Mouse (Mus musculus) forebrain, embryonic 16.5 days (tissue): ENCODE results near the gene Fam208b. TPM values are rescaled to one million over a fixed set of nuclear protein-coding genes. Genes with fewer than 3 reads are reported as not detected.
"Not testable (repeated sequence)": the region's sequence is repeated elsewhere in the genome, so short reads cannot be mapped to it uniquely, and the experiment has no call there.

Experiments
- ATAC-seq: fragments of 200-750 bp; cut with Nextera tagmentation; 2 replicates; pipeline ENCODE4 v1.8.0; 2017; ENCODE audit warnings: mild to moderate bottlenecking, moderate library complexity
- H3K27ac ChIP-seq: fragments of 300-500 bp; sonication (generic); 2 replicates; pipeline ENCODE4 v1.5.1; 2014; ENCODE audit warnings: low read length, control low read depth
- H3K27me3 ChIP-seq: fragments of 300-500 bp; sonication (generic); replicated peaks from 2 replicates; pipeline ENCODE4 v1.6.1; 2014; ENCODE audit warnings: low read length; ENCODE audit not compliant: control insufficient read depth, insufficient read depth
- H3K36me3 ChIP-seq: fragments of 300-500 bp; sonication (generic); 2 replicates; pipeline ENCODE4 v1.6.1; 2014; ENCODE audit not compliant: control insufficient read depth, insufficient read depth
- H3K4me1 ChIP-seq: fragments of 300-500 bp; sonication (generic); replicated peaks from 2 replicates; pipeline ENCODE4 v1.6.1; 2014; ENCODE audit warnings: low read length; ENCODE audit not compliant: control insufficient read depth, insufficient read depth
- H3K4me2 ChIP-seq: fragments of 300-500 bp; sonication (generic); 2 replicates; pipeline ENCODE4 v1.6.1; 2014; ENCODE audit warnings: mild to moderate bottlenecking, low read length, control low read depth
- H3K4me3 ChIP-seq: fragments of 300-500 bp; sonication (generic); replicated peaks from 2 replicates; pipeline ENCODE4 v1.5.1; 2014; ENCODE audit warnings: mild to moderate bottlenecking, low read length, control low read depth
- H3K9ac ChIP-seq: fragments of 300-500 bp; sonication (generic); replicated peaks from 2 replicates; pipeline ENCODE4 v1.6.1; 2014; ENCODE audit warnings: low read depth, low read length, control low read depth
- H3K9me3 ChIP-seq: fragments of 300-500 bp; sonication (generic); 2 replicates; pipeline ENCODE4 v1.6.1; 2016; ENCODE audit warnings: low read length; ENCODE audit not compliant: control insufficient read depth
- WGBS: fragments of 180-500 bp; shearing (Covaris S2); extraction: QIAGEN DNeasy Blood & Tissue Kit; methylation state at CpG from one replicate; pipeline ENCODE4 v1.1.7; 2014; 5-methylcytosine and 5-hydroxymethylcytosine counted together
- polyA plus RNA-seq: library from polyadenylated mRNA; unstranded; fragments of >200 nt; fragmentation: Nextera tagmentation; extraction: Ambion mirVana; gene quantifications from 2 replicates; pipeline ENCODE4 v1.2.1, GENCODE M21; 2015

Gene Fam208b
- polyA plus RNA-seq, 1 experiment from 2014 or later: 20.0 TPM

DNA sequence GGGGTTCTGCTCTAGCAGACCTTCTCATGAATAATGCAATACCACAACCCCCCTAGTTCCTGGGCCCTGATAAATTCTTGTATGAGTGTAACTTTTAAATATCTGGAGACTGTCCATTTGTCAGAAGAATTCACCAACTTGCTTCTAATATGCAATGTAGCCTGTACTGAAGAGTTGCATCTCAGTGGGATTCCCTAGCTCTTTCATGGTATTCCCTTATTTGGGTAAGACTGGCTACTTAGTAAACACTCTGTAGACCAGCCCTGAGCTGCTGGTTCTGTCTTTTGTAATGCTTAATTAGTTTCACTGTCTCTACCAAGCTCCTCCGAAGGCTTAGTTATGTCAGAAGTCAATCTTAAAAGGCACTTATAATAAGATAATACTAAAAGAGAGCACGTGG lies 79.7 kb downstream of the Fam208b start:
- H3K4me1 ChIP-seq, H3K9me3 ChIP-seq, H3K27me3 ChIP-seq, H3K36me3 ChIP-seq, H3K9ac ChIP-seq, H3K4me2 ChIP-seq, H3K27ac ChIP-seq, H3K4me3 ChIP-seq, ATAC-seq: not testable (repeated sequence)
- 57% methylated on average over 2 of the region's 2 CpGs for WGBS

DNA sequence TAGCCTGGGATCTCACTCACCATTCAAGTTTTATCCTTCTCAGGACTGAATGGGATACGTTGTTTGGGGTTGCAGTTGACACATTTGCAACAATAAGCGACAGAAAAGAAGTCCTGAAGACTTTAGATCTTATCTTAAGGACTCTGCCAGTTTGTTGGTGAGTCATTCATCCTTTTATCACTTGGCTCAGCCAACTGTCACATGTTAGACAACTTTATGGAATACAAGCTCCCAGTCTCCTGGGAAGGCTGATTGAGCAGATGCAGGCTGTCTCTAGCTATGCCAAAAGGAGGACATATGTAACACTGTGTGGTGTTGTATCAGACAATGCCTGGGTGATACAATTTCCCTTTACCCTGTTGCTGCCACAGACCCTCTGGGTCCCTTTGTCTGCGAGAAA lies 80.5 kb downstream of the Fam208b start:
- WGBS: 55% methylated on average over 3 of the region's 3 CpGs
- no peak for ATAC-seq
- Histone ChIP-seq H3K27ac (no peak overlapping the region), H3K36me3 (no peaks in the 10 kb centered on the region), H3K4me2 (no peak overlapping the region), H3K4me1 (no peaks in the 10 kb centered on the region), H3K27me3 (no peaks in the 10 kb centered on the region), H3K9me3 (no peaks in the 10 kb centered on the region), H3K9ac (no peak overlapping the region), H3K4me3 (no peak overlapping the region)

DNA sequence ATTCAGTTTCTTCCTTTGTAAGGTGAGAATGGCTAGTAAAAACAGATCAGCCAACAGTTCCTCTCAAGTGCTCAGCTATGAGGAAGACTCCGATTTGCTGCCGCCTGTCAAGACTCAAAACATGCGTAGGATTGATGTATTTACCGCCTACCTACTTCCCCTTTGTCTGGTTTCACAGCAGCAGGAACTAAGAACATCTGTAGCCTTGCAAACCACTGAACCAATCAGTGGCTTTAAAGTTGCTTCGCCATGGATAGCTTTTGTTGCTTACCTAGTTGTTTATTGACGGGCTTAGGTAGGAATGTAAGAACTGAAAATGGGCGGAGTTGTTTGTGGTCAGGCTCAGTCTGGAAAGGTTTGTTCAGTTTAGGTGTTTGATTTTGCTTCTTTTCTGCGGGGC lies 84.6 kb downstream of the Fam208b start:
- Histone ChIP-seq H3K9ac (no peak overlapping the region), H3K9me3 (no peaks in the 10 kb centered on the region), H3K27ac (no peak overlapping the region), H3K36me3 (no peaks in the 10 kb centered on the region), H3K4me1 (no peaks in the 10 kb centered on the region; the same call in 1 of the 2 replicates), H3K4me2 (no peak overlapping the region), H3K4me3 (no peak overlapping the region), H3K27me3 (no peaks in the 10 kb centered on the region)
- WGBS: 83% methylated on average over 8 of the region's 8 CpGs
- ATAC-seq: no peak

DNA sequence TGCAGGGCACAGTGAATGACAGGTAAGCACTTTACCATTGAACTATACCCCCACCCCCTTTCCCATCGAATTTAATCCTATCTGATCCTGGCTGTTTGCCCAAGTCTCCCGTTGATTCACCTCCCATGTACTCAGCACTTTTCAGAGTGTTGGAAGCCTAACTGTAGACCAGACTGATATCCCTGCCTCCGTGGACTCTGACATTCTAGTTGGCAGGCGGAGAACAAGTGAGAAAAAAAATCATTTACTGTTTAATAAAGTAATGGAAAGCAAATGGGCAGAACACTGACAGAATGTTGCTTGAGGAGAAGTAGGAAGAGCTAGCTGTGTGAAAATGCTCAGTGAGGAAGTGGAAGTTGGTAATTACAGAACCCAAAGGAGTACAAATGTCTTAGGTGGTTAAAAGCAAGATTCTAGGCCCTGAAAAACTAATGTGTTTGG lies 85.3 kb downstream of the Fam208b start:
- ATAC-seq: no peak
- H3K4me1 ChIP-seq: no peaks in the 10 kb centered on the region; the same call in 1 of the 2 replicates

DNA sequence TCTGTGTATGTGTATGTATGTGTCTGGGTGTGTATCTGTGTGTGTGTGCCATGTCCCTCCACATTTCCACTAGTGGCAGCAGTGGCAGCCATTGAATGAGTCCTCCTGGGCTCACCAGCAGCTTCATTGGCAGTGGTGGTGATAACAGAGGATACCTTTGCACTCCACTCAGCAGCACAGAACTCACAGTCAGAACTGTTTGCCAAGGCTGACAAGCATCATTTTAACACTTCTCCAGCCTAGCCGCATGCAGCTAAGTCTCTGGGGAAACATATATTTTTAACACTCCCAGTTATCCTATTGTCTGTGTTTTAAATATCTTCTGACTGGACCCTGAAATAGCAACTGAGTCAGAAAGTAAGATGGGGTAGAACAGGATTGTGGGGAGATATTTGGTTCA lies 87.0 kb downstream of the Fam208b start:
- no peak overlapping the region for H3K9ac ChIP-seq
- no peaks in the 10 kb centered on the region for H3K36me3 ChIP-seq
- H3K4me1 ChIP-seq: no peaks in the 10 kb centered on the region; the same call in 1 of the 2 replicates
- 0 out of 2 replicates have a peak, but pooled peaks have one; percentile 23 for ATAC-seq
- no peaks in the 10 kb centered on the region for H3K27me3 ChIP-seq
- H3K4me2 ChIP-seq: no peak overlapping the region
- no peaks in the 10 kb centered on the region for H3K9me3 ChIP-seq
- H3K4me3 ChIP-seq: no peak overlapping the region
- WGBS: 86% methylated on average over 1 of the region's 1 CpGs
- H3K27ac ChIP-seq: no peak overlapping the region

More for the DNA sequence above, 85.3 kb downstream of the Fam208b start:
- H3K4me2 ChIP-seq: no peak overlapping the region
- H3K9me3 ChIP-seq: no peaks in the 10 kb centered on the region
- H3K27me3 ChIP-seq: no peaks in the 10 kb centered on the region
- H3K36me3 ChIP-seq: no peaks in the 10 kb centered on the region
- H3K27ac ChIP-seq: no peak overlapping the region
- no peak overlapping the region for H3K9ac ChIP-seq
- 35% methylated on average over 4 of the region's 4 CpGs for WGBS
- H3K4me3 ChIP-seq: no peak overlapping the region

DNA sequence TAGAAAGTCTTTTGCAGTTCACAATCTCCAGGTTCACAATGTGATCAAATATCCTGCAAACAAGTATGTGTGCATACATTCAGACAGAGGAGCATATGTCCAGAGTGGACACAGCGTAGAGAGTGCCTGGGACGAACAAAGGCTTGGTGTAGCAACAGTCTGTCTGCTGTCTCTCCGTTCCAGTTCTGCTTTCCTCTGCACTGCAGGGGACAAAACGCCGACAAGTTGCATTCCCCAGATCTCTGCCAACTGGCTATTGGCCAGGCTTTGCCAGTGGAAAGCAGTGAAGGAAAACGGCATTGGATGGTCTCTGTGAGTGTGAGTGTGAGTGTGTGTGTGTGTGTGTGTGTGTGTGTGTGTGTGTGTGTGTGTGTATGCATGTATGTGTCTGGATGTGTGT lies 87.4 kb downstream of the Fam208b start:
- ATAC-seq: no peak
- Histone ChIP-seq H3K9ac (no peak overlapping the region), H3K9me3 (no peaks in the 10 kb centered on the region), H3K4me3 (no peak overlapping the region), H3K27me3 (no peaks in the 10 kb centered on the region), H3K27ac (no peak overlapping the region), H3K4me2 (no peak overlapping the region), H3K36me3 (no peaks in the 10 kb centered on the region), H3K4me1 (no peaks in the 10 kb centered on the region; the same call in 1 of the 2 replicates)
- WGBS: 35% methylated on average over 6 of the region's 6 CpGs

DNA sequence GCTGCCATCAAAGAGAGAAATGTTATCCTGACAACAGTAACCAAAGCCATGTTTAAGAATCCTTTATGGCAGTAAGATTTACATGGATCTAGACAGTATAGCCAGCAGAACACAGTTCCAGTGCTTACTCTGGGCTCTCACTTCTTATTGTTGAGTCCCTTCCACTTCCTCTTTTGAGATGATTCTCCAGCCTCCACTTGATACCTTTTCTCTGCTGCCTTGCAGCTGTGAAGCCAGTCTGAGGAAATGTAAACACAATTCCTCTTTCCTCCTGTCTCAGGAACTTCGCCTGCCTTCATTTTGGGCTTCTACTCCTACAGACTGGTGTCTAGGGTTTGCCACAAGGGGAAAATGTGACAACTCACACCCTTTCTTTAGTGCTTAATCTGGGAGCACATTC lies 90.9 kb downstream of the Fam208b start:
- ATAC-seq, H3K9ac ChIP-seq, H3K4me2 ChIP-seq, H3K27me3 ChIP-seq, H3K9me3 ChIP-seq, H3K36me3 ChIP-seq, H3K4me1 ChIP-seq, H3K4me3 ChIP-seq, H3K27ac ChIP-seq: not testable (repeated sequence)
- WGBS: 45% methylated on average over 1 of the region's 1 CpGs

DNA sequence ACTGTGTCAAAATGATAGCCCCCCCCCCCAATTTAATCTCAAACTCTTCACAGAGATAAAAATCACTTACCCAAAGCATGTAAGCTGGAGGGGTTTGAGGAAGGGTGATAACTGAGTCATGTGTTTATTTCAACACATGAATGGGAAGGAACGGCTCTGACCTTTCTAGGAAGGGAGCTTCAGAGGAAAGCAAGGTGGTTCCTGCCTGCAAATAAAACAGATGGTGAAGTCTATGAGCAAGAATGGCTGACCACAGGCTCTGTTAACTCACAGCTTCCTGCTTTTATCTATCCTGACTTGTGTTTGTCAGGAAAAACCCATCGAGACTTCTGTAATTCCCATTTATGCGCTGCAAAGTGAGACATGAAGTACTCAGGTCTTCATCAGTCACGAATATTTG lies 91.6 kb downstream of the Fam208b start:
- H3K27ac ChIP-seq, H3K9me3 ChIP-seq, H3K27me3 ChIP-seq, ATAC-seq, H3K36me3 ChIP-seq, H3K4me1 ChIP-seq, H3K9ac ChIP-seq, H3K4me2 ChIP-seq, H3K4me3 ChIP-seq: not testable (repeated sequence)
- 85% methylated on average over 3 of the region's 4 CpGs for WGBS
